Comparison of ENCODE assay signal across 24 mouse cellular contexts in genomic region chr8:86695703-86696102, GRCm38 (mm10). TPM values are rescaled to one million over a fixed set of nuclear protein-coding genes. Genes with fewer than 3 reads are reported as not detected.
DNase-seq lines count a peak whose midpoint lies in the region; ATAC-seq and TF ChIP-seq lines count a peak whose summit lies in the region.
"Had no signal": no experiment of that assay in that cellular context is flagged by ENCODE, and none has a peak within 500 bp of the region (broad histone marks: within the 10 kb centered on the region; RNA-seq: fewer than 3 reads in every experiment).

No protein-coding gene starts in this region.

- no peak for DNase-seq in liver, embryonic 11.5 days (ENCODE audit: low spot score)
- DNase-seq in liver, postnatal 0 days: no peak
- DNase-seq in liver, embryonic 13.5 days: no peak
- no peak for DNase-seq in liver, embryonic 14.5 days (ENCODE audit: low read depth in 3 of 3, low spot score in 3 of 3)
- no peak for DNase-seq in layer of hippocampus, postnatal 25 days (ENCODE audit: extremely low spot score in 1 of 2, low spot score in 1 of 2)
- no peak for DNase-seq in left cerebral cortex, adult 18-20 months (ENCODE audit: low spot score in 2 of 2)
- DNase-seq: adrenal gland, adult 2 months; adrenal gland, postnatal 10 days; adrenal gland, postnatal 25 days; cerebellum, adult 11 months; cerebellum, adult 18-20 months; cerebellum, adult 8-10 months; cerebellum, adult 9-11 months; cerebellum, postnatal 14 days; cerebellum, postnatal 36 days; embryo, embryonic 11 days had no signal

- H3K4me3 ChIP-seq in liver, embryonic 11.5 days (ENCODE audit: low read depth, low read length): no peak overlapping the region
- H3K4me3 ChIP-seq in liver, postnatal 0 days (ENCODE audit: low read depth, low read length): no peak overlapping the region
- H3K4me3 ChIP-seq in liver, embryonic 13.5 days (replicated peaks): no peak overlapping the region
- H3K4me3 ChIP-seq in liver, embryonic 14.5 days (ENCODE audit: insufficient read depth in 1 of 2, low read depth in 2 of 2, low read length in 2 of 2): no peak overlapping the region
- no peak overlapping the region for H3K4me3 ChIP-seq in neural tube, embryonic 15.5 days (replicated peaks)
- H3K4me3 ChIP-seq: embryonic facial prominence, embryonic 13.5 days; embryonic facial prominence, embryonic 15.5 days; erythroblast, embryonic 14.5 days; forebrain, embryonic 10.5 days; forebrain, embryonic 12.5 days had no signal

- H3K4me1 ChIP-seq in liver, embryonic 11.5 days (replicated peaks; ENCODE audit: control insufficient read depth, insufficient read depth, low read length): no peaks in the 10 kb centered on the region
- H3K4me1 ChIP-seq in liver, postnatal 0 days (ENCODE audit: insufficient read depth): no peaks in the 10 kb centered on the region
- peaks cover 23% of the 10 kb centered on the region for H3K4me1 ChIP-seq in liver, embryonic 13.5 days (replicated peaks)
- H3K4me1 ChIP-seq in liver, embryonic 14.5 days (replicated peaks; ENCODE audit: control insufficient read depth in 2 of 2, insufficient read depth in 2 of 2, low read length in 1 of 2): peaks cover 0 to 9% of the 10 kb centered on the region in 2 experiments; a peak in 2 of 4 replicates
- no peaks in the 10 kb centered on the region for H3K4me1 ChIP-seq in neural tube, embryonic 15.5 days
- H3K4me1 ChIP-seq: embryonic facial prominence, embryonic 13.5 days; embryonic facial prominence, embryonic 15.5 days; forebrain, embryonic 10.5 days; forebrain, embryonic 12.5 days had no signal

- no peak for TF ChIP-seq EP300 in liver, postnatal 0 days (IDR thresholded peaks at IDR 0.05; ENCODE audit: low read depth)
- TF ChIP-seq EP300 in liver, embryonic 14.5 days (IDR thresholded peaks at IDR 0.05; ENCODE audit: low read depth): 0 out of 2 replicates have a peak, but pooled peaks have one; percentile 40

- no peaks in the 10 kb centered on the region for H3K27me3 ChIP-seq in liver, embryonic 11.5 days (replicated peaks; ENCODE audit: control insufficient read depth, insufficient read depth, low read length)
- H3K27me3 ChIP-seq in liver, postnatal 0 days (ENCODE audit: insufficient read depth, low read length): no peaks in the 10 kb centered on the region
- H3K27me3 ChIP-seq in liver, embryonic 13.5 days: no peaks in the 10 kb centered on the region
- no peaks in the 10 kb centered on the region for H3K27me3 ChIP-seq in liver, embryonic 14.5 days (ENCODE audit: control insufficient read depth, insufficient read depth, low read length)
- no peaks in the 10 kb centered on the region for H3K27me3 ChIP-seq in neural tube, embryonic 15.5 days (replicated peaks)
- H3K27me3 ChIP-seq: embryonic facial prominence, embryonic 13.5 days; embryonic facial prominence, embryonic 15.5 days; forebrain, embryonic 12.5 days had no signal

- no peak overlapping the region for H3K9ac ChIP-seq in liver, embryonic 11.5 days (ENCODE audit: low read depth, low read length)
- no peak overlapping the region for H3K9ac ChIP-seq in liver, postnatal 0 days (replicated peaks)
- no peak overlapping the region for H3K9ac ChIP-seq in liver, embryonic 13.5 days
- H3K9ac ChIP-seq in liver, embryonic 14.5 days (replicated peaks): no peak overlapping the region
- H3K9ac ChIP-seq in neural tube, embryonic 15.5 days (replicated peaks): no peak overlapping the region
- H3K9ac ChIP-seq: embryonic facial prominence, embryonic 13.5 days; embryonic facial prominence, embryonic 15.5 days; forebrain, embryonic 12.5 days had no signal

- H3K36me3 ChIP-seq in liver, embryonic 11.5 days (ENCODE audit: control insufficient read depth, insufficient read depth, low read length): no peaks in the 10 kb centered on the region
- H3K36me3 ChIP-seq in liver, postnatal 0 days (replicated peaks; ENCODE audit: insufficient read depth, low read length): peaks cover 29% of the 10 kb centered on the region
- H3K36me3 ChIP-seq in liver, embryonic 13.5 days: peaks cover 17% of the 10 kb centered on the region; the same call in 1 of the 2 replicates
- no peaks in the 10 kb centered on the region for H3K36me3 ChIP-seq in liver, embryonic 14.5 days (replicated peaks; ENCODE audit: control insufficient read depth, insufficient read depth, low read depth)
- H3K36me3 ChIP-seq in neural tube, embryonic 15.5 days: 0 out of 2 replicates have a peak, but pooled peaks cover 3% of the 10 kb centered on the region
- H3K36me3 ChIP-seq: forebrain, embryonic 12.5 days had no signal

- H3K4me2 ChIP-seq in liver, embryonic 11.5 days: no peak overlapping the region
- no peak overlapping the region for H3K4me2 ChIP-seq in liver, postnatal 0 days (ENCODE audit: low read depth, low read length)
- H3K4me2 ChIP-seq in liver, embryonic 13.5 days: no peak overlapping the region
- no peak overlapping the region for H3K4me2 ChIP-seq in liver, embryonic 14.5 days (ENCODE audit: low read depth)
- H3K4me2 ChIP-seq in neural tube, embryonic 15.5 days: no peak overlapping the region
- H3K4me2 ChIP-seq: embryonic facial prominence, embryonic 13.5 days; embryonic facial prominence, embryonic 15.5 days; forebrain, embryonic 12.5 days had no signal

- H3K9me3 ChIP-seq in liver, embryonic 11.5 days (ENCODE audit: control insufficient read depth, low read length): no peaks in the 10 kb centered on the region
- H3K9me3 ChIP-seq in liver, postnatal 0 days (ENCODE audit: low read length): no peaks in the 10 kb centered on the region
- no peaks in the 10 kb centered on the region for H3K9me3 ChIP-seq in liver, embryonic 13.5 days (replicated peaks)
- H3K9me3 ChIP-seq in liver, embryonic 14.5 days (ENCODE audit: control insufficient read depth, low read length): no peaks in the 10 kb centered on the region
- H3K9me3 ChIP-seq in neural tube, embryonic 15.5 days (replicated peaks): no peaks in the 10 kb centered on the region
- H3K9me3 ChIP-seq: embryonic facial prominence, embryonic 13.5 days; embryonic facial prominence, embryonic 15.5 days; forebrain, embryonic 10.5 days; forebrain, embryonic 12.5 days had no signal

- 83% methylated on average over 2 of the region's 2 CpGs for WGBS in liver, embryonic 11.5 days
- WGBS in liver, postnatal 0 days (ENCODE audit: insufficient replicate concordance): 76% methylated on average over 2 of the region's 2 CpGs
- WGBS in liver, embryonic 13.5 days (ENCODE audit: insufficient replicate concordance): 81% methylated on average over 2 of the region's 2 CpGs
- 52% methylated on average over 2 of the region's 2 CpGs for WGBS in liver, embryonic 14.5 days (ENCODE audit: insufficient replicate concordance)
- 96% methylated on average over 2 of the region's 2 CpGs for WGBS in neural tube, embryonic 15.5 days

- H3K27ac ChIP-seq in liver, embryonic 11.5 days (ENCODE audit: low read depth, low read length): no peak overlapping the region
- H3K27ac ChIP-seq in liver, postnatal 0 days (ENCODE audit: low read depth): no peak overlapping the region
- no peak overlapping the region for H3K27ac ChIP-seq in liver, embryonic 13.5 days
- no peak overlapping the region for H3K27ac ChIP-seq in liver, embryonic 14.5 days
- H3K27ac ChIP-seq in neural tube, embryonic 15.5 days (replicated peaks): no peak overlapping the region
- H3K27ac ChIP-seq: embryonic facial prominence, embryonic 13.5 days; embryonic facial prominence, embryonic 15.5 days; forebrain, embryonic 10.5 days; forebrain, embryonic 12.5 days had no signal

- no peak for TF ChIP-seq CTCF in liver, postnatal 0 days (IDR thresholded peaks at IDR 0.05; ENCODE audit: low read depth)
- TF ChIP-seq CTCF in liver, embryonic 14.5 days (IDR thresholded peaks at IDR 0.05; ENCODE audit: low read depth): no peak

- ATAC-seq in liver, embryonic 11.5 days (replicated peaks; ENCODE audit: low FRiP score): 0 out of 2 replicates have a peak, but pooled peaks have one; percentile 29
- no peak for ATAC-seq in liver, postnatal 0 days
- ATAC-seq in liver, embryonic 13.5 days (ENCODE audit: low read depth): peak; percentile 68
- ATAC-seq in liver, embryonic 14.5 days (ENCODE audit: insufficient read depth): peak; percentile 56; the same call in 1 of the 2 replicates
- ATAC-seq in megakaryocyte progenitor cell, adult 5-6 weeks (replicated peaks; ENCODE audit: poor library complexity): peak; percentile 66
- no peak for ATAC-seq in neural tube, embryonic 15.5 days (ENCODE audit: low FRiP score)
- ATAC-seq: forebrain, embryonic 14.5 days had no signal

RNA-seq across cellular contexts. Expression of gene Gm10638, which starts 49.8 kb away (rescaled TPM):
- 1.1 and 1.4 TPM in 2 replicates for polyA plus RNA-seq in liver, embryonic 11.5 days (2014; fragmentation: Nextera tagmentation; extraction: Ambion mirVana)
- polyA plus RNA-seq in liver, postnatal 0 days (2015; fragmentation: Nextera tagmentation; extraction: Ambion mirVana): 1.7 and 1.8 TPM in 2 replicates
- 1.1 and 1.3 TPM in 2 replicates for polyA plus RNA-seq in liver, embryonic 13.5 days (2015; fragmentation: Nextera tagmentation; extraction: Ambion mirVana)
- polyA plus RNA-seq in liver, embryonic 14.5 days (2012; rRNA removed): 0.27 and 0.33 TPM in 2 replicates
- polyA plus RNA-seq in liver, embryonic 14.5 days (2014; fragmentation: Nextera tagmentation; extraction: Ambion mirVana): 1.1 and 1.5 TPM in 2 replicates
- 0.17 TPM in 1 of 2 replicates, not detected in the other for total RNA-seq in megakaryocyte progenitor cell, adult 5-6 weeks (2015)
- total RNA-seq in megakaryocyte progenitor cell, adult 5-6 weeks (2017): 0.42 TPM in 1 of 2 replicates, not detected in the other
- polyA plus RNA-seq in neural tube, embryonic 15.5 days (2015; fragmentation: Nextera tagmentation; extraction: Ambion mirVana): 5.5 and 5.9 TPM in 2 replicates
- total RNA-seq in layer of hippocampus, postnatal 25 days (2021): 1 to 10 TPM; 2.8 to 3.1 TPM
- total RNA-seq in left cerebral cortex, adult 18-20 months (2021): 1 to 10 TPM; 1.8 to 2.3 TPM

RNA-seq across cellular contexts. Expression of gene Siah1a, which starts 50.0 kb away (rescaled TPM):
- 26.7 and 28.0 TPM in 2 replicates for polyA plus RNA-seq in liver, embryonic 11.5 days (2014; fragmentation: Nextera tagmentation; extraction: Ambion mirVana)
- 11.7 and 13.7 TPM in 2 replicates for polyA plus RNA-seq in liver, postnatal 0 days (2015; fragmentation: Nextera tagmentation; extraction: Ambion mirVana)
- polyA plus RNA-seq in liver, embryonic 13.5 days (2015; fragmentation: Nextera tagmentation; extraction: Ambion mirVana): 16.1 and 17.0 TPM in 2 replicates
- polyA plus RNA-seq in liver, embryonic 14.5 days (2012; rRNA removed): 8.7 and 9.5 TPM in 2 replicates
- polyA plus RNA-seq in liver, embryonic 14.5 days (2014; fragmentation: Nextera tagmentation; extraction: Ambion mirVana): 14.0 and 16.0 TPM in 2 replicates
- total RNA-seq in megakaryocyte progenitor cell, adult 5-6 weeks (2015): 15.6 and 17.4 TPM in 2 replicates
- total RNA-seq in megakaryocyte progenitor cell, adult 5-6 weeks (2017): 17.4 and 19.9 TPM in 2 replicates
- polyA plus RNA-seq in neural tube, embryonic 15.5 days (2015; fragmentation: Nextera tagmentation; extraction: Ambion mirVana): 62.9 and 67.9 TPM in 2 replicates
- total RNA-seq in layer of hippocampus, postnatal 25 days (2021): 10 to 100 TPM; 31.5 to 35.7 TPM
- 10 to 100 TPM; 31.0 to 33.8 TPM for total RNA-seq in left cerebral cortex, adult 18-20 months (2021)

Comparison
In these comparisons a context has a peak if more than half of its experiments do, and no peak if none do; other contexts are left out.
1. ATAC-seq: peak in liver, embryonic 11.5 days (single experiment), liver, embryonic 13.5 days (single experiment), liver, embryonic 14.5 days (single experiment) and megakaryocyte progenitor cell, adult 5-6 weeks (single experiment); none in liver, postnatal 0 days (single experiment) and neural tube, embryonic 15.5 days (single experiment).